26 mouse cellular contexts compared by ENCODE assay signal in the genomic region with DNA sequence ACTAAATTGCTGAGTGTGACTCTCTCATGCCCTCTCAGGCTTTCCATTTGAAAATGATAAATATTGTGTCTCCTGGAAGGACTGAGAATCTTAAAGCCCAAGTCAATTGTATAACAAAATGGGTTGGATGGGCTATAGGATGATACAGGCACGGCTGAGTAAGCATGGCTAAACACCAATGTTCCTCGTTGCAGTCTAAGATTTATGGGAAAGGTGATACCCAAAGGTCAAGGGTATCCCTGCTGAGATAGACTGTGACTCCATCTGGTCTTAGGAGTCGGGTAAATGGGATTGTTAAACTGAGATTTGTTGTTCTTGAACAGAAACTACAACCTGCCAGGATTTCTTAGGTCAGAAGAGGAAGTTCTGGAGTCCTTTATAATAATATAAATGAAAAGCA.
"Had no signal": no experiment of that assay in that cellular context is flagged by ENCODE, and none has a peak within 500 bp of the region (broad histone marks: within the 10 kb centered on the region; RNA-seq: fewer than 3 reads in every experiment).

No protein-coding gene starts in this region.

- H3K4me2 ChIP-seq: heart, embryonic 12.5 days; hindbrain, embryonic 12.5 days; hindbrain, embryonic 14.5 days; intestine, embryonic 15.5 days; limb, embryonic 13.5 days; limb, embryonic 15.5 days; liver, embryonic 12.5 days had no signal

- H3K27ac ChIP-seq: gastrocnemius, adult 2 months; heart, embryonic 10.5 days; hindbrain, embryonic 10.5 days; hindbrain, embryonic 12.5 days; hindbrain, embryonic 14.5 days; intestine, embryonic 15.5 days; layer of hippocampus, adult 2 months; limb, embryonic 13.5 days; limb, embryonic 15.5 days; liver, embryonic 12.5 days; liver, embryonic 14.5 days had no signal

- ATAC-seq: hindbrain, embryonic 16.5 days; inflammation-experienced regulatory T-cells, adult 6 months; intestine, embryonic 15.5 days; intestine, postnatal 0 days; liver, embryonic 12.5 days had no signal

- H3K27me3 ChIP-seq: heart, embryonic 12.5 days; hindbrain, embryonic 12.5 days; intestine, embryonic 15.5 days; limb, embryonic 13.5 days; limb, embryonic 15.5 days; liver, embryonic 12.5 days had no signal

- H3K4me3 ChIP-seq: gastrocnemius, adult 2 months; heart, embryonic 10.5 days; heart, embryonic 12.5 days; hindbrain, embryonic 10.5 days; hindbrain, embryonic 12.5 days; intestine, embryonic 15.5 days; layer of hippocampus, adult 2 months; limb, embryonic 13.5 days; limb, embryonic 15.5 days; liver, embryonic 12.5 days had no signal

- DNase-seq: gastrocnemius, adult 2 months; gastrocnemius, postnatal 10 days; gastrocnemius, postnatal 25 days; heart, adult 18-20 months; heart, postnatal 10 days; heart, postnatal 4 days; kidney, adult 18-20 months; kidney, adult 9 months; kidney, postnatal 10 days; kidney, postnatal 4 days; layer of hippocampus, postnatal 36 days; left cerebral cortex, postnatal 4 days had no signal

- H3K4me1 ChIP-seq: heart, embryonic 10.5 days; heart, embryonic 12.5 days; hindbrain, embryonic 10.5 days; hindbrain, embryonic 12.5 days; intestine, embryonic 15.5 days; limb, embryonic 13.5 days; limb, embryonic 15.5 days; liver, embryonic 12.5 days had no signal

- H3K9me3 ChIP-seq: heart, embryonic 10.5 days; heart, embryonic 12.5 days; hindbrain, embryonic 10.5 days; hindbrain, embryonic 12.5 days; intestine, embryonic 15.5 days; limb, embryonic 13.5 days; limb, embryonic 15.5 days; liver, embryonic 12.5 days had no signal

- H3K9ac ChIP-seq: heart, embryonic 12.5 days; hindbrain, embryonic 12.5 days; hindbrain, embryonic 14.5 days; intestine, embryonic 15.5 days; limb, embryonic 13.5 days; limb, embryonic 15.5 days; liver, embryonic 12.5 days; liver, embryonic 14.5 days had no signal

- H3K36me3 ChIP-seq: heart, embryonic 10.5 days; heart, embryonic 12.5 days; hindbrain, embryonic 10.5 days; hindbrain, embryonic 12.5 days; intestine, embryonic 15.5 days; limb, embryonic 13.5 days; limb, embryonic 15.5 days; liver, embryonic 12.5 days had no signal
